Mouse (Mus musculus) layer of hippocampus, adult 18-20 months (tissue): ENCODE data around the gene Cd47. TPM values are rescaled to one million over a fixed set of nuclear protein-coding genes. Genes with fewer than 3 reads are reported as not detected.
"Not testable (repeated sequence)": the region's sequence is repeated elsewhere in the genome, so short reads cannot be mapped to it uniquely, and the experiment has no call there.

Source experiments
- DNase-seq, 2 experiments: peaks; one replicate each; pipeline ENCODE4 v3.0.0; 2022; ENCODE audit warnings: low spot score in 2 of 2
- total RNA-seq, 2 experiments: library from RNA; stranded (reverse); gene quantifications; 2 replicates each; pipeline ENCODE4 v1.2.3; 2021

The Cd47 gene
- total RNA-seq, 2 experiments from 2014 or later = 218 to 219 TPM

DNA sequence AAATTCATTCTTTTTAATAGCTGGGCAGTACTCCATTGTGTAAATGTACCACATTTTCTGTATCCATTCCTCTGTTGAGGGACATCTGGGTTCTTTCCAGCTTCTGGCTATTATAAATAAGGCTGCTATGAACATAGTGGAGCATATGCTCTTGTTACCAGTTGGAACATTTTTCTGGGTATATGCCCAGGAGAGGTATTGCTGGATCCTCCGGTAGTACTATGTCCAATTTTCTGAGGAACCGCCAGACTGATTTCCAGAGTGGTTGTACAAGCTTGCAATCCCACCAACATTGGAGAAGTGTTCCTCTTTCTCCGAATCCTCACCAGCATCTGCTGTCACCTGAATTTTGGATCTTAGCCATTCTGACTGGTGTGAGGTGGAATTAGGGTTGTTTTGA lies 30.6 kb downstream of the Cd47 start:
- DNase-seq = not testable (repeated sequence)

GRCm38 (mm10) chr16:49832339-49832738 lies 32.0 kb downstream of the Cd47 start:
- DNase-seq = no peak

DNA sequence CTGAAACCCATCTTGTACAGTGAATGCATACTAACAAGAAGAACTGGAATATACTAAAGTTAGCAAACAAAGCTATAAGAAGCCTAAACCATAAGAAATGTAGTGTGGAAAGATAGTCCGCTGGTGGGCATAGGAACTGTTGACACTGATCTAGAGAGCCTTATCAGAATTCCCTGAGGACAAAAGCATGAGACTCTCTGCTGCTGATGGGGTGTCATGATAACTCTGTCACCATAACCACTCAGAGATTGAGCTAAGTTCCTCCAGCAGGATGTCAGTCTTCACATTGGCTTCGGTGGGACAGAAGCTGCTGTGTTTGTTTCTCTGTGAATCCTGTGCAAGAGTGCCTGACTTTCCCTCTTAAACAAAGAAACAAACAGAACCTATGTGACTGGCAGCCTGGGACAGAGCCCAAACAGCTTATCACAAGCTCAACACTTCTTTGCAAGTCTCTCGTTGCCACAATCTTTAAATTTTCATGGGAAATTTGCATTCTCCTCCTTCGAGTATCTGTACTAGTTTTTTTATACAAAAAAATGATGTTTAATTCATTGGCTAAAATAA lies 33.9 kb downstream of the Cd47 start:
- no peak for DNase-seq

DNA sequence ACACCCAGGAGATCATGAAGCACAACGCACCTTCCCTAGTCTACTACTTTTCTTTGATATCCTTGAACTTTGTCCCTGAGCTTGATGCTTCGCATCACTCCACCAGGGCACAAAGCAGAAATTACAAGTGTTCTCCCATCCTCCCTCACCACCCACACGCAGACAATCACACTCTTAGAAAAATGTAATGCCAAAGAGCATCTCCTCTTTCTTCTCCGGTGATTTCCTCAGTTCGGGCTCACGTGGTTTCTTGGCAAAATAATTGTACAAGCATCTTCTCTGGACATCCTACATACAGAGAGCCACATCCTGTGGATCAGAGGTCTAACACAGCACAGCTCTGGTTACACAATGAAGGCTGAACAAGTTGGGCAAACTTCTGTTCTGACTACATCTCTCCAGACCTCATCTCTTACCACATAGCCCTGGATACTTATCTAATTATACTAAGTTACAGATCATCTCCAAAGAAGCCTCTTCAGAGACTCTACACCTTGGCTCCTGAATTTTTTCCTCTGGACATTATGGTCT lies 36.4 kb downstream of the Cd47 start:
- no peak for DNase-seq

- DNase-seq = no peak
These were observed 38.6 kb downstream of the Cd47 start for GRCm38 (mm10) chr16:49838923-49839322.

DNA sequence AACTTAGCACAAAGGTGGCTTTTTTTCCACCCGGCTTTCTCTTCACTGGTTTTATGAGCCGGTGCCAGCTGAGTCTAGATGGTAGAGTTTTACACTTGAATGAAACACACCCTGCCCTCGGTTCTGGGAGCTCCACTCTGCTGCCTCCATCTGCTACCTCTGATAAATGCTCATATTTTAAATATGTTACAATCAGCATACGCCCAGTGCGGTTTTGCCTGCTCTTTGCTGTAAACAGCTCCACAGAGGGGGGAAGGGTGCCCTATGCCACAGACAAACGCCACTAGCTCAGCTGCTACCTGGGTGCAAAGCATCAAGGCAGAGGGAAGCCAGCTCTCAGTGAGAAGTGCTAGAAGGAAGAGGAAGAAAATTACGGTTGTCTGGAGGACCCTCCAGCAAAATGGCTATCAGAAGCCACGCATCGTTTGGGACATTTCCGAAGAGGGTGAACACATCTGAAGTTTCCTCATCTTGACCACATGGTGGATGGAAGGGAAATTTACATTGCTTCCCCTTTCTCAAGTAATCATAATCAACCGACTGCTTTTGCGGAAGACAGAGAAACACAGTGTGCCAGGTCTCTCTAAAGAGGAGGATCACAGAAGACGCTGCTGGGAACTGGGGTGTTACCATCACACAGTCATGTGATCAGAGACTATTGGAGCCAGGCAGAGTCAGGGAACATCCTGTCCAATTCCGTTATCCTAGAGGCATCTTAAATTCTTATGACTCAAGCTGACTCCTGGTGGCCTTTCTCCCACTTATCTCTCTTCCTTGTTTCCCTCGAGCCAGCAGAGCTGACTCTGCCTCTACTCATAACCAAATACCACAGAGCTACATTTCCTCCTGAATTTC lies 39.6 kb downstream of the Cd47 start:
- DNase-seq = peak in 1 of 2 experiments; percentile 68

GRCm38 (mm10) chr16:49843723-49844122 lies 43.4 kb downstream of the Cd47 start:
- no peak for DNase-seq

- DNase-seq = no peak
These were observed 47.1 kb downstream of the Cd47 start for GRCm38 (mm10) chr16:49847224-49848003.

GRCm38 (mm10) chr16:49848651-49849050 lies 48.3 kb downstream of the Cd47 start:
- DNase-seq = no peak

DNA sequence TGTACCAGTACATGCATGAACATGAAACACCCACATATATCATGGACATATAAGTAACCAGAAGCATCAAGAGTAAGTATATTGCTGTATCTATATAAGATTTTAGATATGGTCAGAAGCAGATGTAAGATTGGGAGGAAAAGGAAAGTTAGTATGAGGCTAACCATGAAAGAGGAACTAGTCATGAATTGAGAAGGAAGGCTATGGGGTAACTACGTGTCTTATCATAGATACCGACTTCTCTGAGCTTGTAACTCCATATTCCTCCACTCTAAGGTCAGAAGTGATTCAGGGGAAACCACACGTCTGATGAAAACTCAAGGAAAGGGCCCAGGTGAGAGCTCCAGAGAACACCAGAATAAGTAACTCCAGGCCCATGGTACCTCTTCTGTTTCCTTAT lies 52.6 kb downstream of the Cd47 start:
- no peak for DNase-seq

GRCm38 (mm10) chr16:49853633-49854032 lies 53.3 kb downstream of the Cd47 start:
- DNase-seq = no peak

- DNase-seq = no peak
These were observed 53.9 kb downstream of the Cd47 start for GRCm38 (mm10) chr16:49854194-49854593.

DNA sequence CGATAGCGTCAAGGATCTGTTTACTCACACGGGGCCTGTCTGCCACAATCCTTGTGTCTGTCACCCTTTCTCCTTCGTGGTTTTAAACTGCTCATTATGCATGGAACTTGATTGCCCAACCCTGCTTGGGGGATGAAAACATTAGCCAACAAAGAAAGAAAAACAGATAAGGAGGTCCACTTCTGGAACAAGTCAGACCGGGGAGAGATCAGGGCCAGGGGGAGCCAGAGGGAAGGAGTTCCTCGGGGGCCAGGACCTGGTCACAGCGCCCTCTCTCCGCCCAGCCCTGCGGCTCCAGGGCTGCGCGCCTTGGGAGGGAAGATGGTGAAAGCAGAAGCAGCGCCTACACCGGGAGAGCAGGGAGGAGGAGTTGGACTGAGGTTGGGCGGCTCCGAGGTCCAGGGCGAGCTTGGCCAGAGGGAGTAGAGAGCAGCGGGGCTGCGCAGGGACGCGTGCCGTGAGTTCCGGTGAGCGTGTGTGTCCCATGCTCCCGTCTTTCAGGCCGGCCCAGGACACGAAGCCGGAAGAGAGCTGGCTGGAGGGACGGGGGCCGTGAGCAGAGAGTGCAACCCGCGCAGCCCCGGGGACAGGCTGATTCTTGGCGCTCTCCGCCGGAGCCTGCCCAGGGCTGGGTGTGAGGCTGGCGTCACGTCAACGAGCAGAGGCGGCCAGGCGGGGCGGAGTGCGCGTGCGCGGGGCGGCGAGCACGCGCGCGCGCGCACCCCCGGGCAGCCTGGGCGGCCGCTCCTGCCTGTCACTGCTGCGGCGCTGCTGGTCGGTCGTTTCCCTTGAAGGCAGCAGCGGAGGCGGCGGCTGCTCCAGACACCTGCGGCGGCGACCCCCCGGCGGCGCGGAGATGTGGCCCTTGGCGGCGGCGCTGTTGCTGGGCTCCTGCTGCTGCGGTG lies 54.9 kb downstream of the Cd47 start:
- DNase-seq = peak; percentile 88 to 95

DNA sequence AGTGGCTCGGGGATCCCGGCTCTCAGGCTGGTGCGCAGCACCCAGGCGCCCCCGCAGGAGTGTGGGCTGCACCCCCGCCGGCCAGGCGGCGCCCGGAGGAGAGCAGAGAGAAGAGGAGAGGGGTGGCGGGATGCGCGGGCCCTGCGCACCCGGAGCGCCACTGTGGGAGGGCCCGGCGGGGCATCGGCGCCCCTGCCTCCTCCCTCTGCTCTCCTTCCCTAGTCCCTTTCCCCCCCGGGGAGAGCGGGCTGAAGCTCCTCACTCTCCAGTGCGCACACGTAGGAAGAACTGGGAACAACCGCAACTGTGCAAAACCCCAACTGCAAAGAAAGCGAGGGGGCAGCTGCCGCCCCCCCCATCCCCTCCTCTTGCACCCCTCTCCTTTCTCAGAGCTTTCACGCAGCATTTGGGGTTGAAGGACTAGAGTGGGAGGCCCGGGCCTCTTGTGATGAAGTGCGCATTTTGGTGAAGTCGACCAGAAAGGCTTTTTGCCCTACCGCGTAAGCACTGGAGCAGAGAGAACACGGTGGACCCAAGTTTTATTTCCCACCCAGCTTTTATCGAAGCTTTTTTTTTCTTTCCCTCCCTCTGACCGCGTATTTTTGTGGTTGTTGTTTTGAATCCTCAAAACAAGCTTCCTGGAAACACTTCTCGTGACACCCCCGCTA lies 55.6 kb downstream of the Cd47 start:
- no peak for DNase-seq

- DNase-seq = no peak
These were observed 56.3 kb downstream of the Cd47 start for GRCm38 (mm10) chr16:49856661-49857060.

- no peak for DNase-seq
These were observed 57.3 kb downstream of the Cd47 start for GRCm38 (mm10) chr16:49857504-49858160.

- no peak for DNase-seq
These were observed 58.0 kb downstream of the Cd47 start for GRCm38 (mm10) chr16:49858161-49858906.

DNA sequence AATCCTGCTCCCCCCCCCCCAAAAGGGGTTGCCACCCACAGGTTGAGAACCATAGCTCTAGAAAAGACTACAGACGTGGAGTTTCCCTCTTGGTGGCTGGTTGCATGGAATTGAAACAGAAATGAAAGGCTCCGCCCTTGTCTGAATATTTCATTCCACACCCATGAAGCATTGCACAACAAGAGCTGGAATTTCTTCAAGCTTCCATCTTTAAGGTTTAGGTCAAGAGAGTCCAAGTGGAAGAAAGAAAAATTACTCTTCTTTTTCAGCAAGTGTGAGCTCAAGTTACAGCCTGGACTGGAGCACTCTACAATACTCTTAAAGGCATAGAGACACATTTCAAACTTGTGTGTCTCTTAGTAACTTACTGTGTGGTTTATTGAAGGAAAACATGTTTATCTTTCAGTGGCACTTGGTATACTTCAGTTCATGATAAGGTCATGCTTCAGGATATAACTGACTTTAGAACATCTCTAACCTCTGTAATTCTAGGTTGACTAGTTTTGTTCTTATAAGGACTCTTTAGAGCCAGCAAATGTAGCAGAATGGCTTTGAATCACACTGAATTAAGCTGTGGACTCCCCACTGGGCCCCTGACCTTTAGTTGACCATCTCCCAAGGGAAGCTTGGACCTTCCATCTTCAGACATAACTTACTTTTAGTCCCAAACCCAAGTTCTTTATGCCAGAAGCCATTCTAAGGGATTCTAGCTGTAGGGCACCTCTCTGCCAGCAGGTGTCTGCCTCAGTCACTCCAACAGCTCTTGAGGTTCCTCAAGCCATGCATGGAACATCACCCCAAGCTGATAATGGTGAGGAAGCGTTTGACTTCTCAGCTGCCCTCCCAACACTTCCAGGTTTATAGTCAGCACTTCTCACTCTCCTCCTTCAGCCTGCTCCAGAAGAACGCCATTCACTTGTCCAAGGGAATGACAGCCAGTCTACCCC lies 58.8 kb downstream of the Cd47 start:
- no peak for DNase-seq
